Mouse (Mus musculus): ENCODE results near the gene Otud5. TPM values are rescaled to one million over a fixed set of nuclear protein-coding genes. Genes with fewer than 3 reads are reported as not detected.

Gene Otud5
- polyA plus RNA-seq, 1 experiment from 2014 or later = 34.2 TPM

DNA sequence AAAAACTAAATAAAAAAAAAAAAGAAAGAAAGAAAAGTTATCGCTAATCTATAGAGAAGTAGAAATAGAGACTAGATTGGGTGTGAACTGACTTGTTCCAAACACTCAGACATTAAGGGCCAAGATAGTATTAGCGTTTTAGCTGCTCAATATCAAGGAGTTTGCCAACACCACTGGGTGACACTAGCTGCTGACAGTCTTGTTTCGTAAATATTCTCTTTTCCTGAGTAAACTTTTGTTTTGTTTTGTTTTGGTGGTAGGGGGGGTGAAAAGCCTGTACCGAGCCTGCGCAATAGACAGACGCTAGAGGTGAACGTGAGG is 362 bp upstream of the Otud5 start:
- peak overlapping the region; percentile 70 for H3K4me3 ChIP-seq (ENCODE audit: low read length)
- H3K36me3 ChIP-seq (ENCODE audit: control insufficient read depth, insufficient read depth, low read length) = no peaks in the 10 kb centered on the region; the same call in 1 of the 2 replicates
- no peaks in the 10 kb centered on the region for H3K27me3 ChIP-seq (replicated peaks; ENCODE audit: control insufficient read depth, insufficient read depth, low read length)
- H3K27ac ChIP-seq (ENCODE audit: low read depth, low read length) = no peak overlapping the region
- H3K4me2 ChIP-seq (ENCODE audit: low read length) = peak overlapping the region; percentile 54
- 23% methylated on average over 7 of the region's 7 CpGs for WGBS
- no peak for ATAC-seq
- H3K4me1 ChIP-seq (ENCODE audit: control insufficient read depth, insufficient read depth, low read depth, low read length) = peaks cover 19% of the 10 kb centered on the region
- no peak overlapping the region for H3K9ac ChIP-seq (ENCODE audit: low read depth, low read length)
- H3K9me3 ChIP-seq (ENCODE audit: control insufficient read depth, low read length) = no peaks in the 10 kb centered on the region; the same call in 1 of the 2 replicates

DNA sequence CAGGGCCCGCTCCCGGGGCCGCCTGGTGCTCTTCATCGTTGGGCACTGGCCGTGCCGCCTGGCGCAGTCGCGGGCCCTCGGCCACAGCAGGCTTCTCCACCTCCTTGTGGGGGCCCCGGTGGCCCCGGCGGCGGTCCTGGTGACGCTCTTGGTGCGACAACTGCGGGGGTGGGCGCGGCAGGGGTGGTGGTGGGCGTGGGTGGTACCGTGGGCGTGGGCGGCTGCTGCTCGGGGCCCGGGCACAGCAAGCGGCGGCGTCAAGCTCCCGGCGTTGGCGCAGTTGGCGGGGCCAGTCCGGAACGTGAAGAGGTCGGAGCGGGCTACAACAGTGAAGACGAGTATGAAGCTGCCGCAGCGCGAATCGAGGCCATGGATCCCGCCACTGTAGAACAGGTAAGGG is 1.2 kb downstream of the Otud5 start:
- Histone ChIP-seq H3K9ac (ENCODE audit: low read depth, low read length) (peak overlapping the region; percentile 82), H3K27me3 (replicated peaks; ENCODE audit: control insufficient read depth, insufficient read depth, low read length) (no peaks in the 10 kb centered on the region), H3K4me3 (ENCODE audit: low read length) (peak overlapping the region; percentile 70), H3K36me3 (ENCODE audit: control insufficient read depth, insufficient read depth, low read length) (no peaks in the 10 kb centered on the region), H3K9me3 (ENCODE audit: control insufficient read depth, low read length) (no peaks in the 10 kb centered on the region; the same call in 1 of the 2 replicates), H3K4me2 (ENCODE audit: low read length) (peak overlapping the region; percentile 75), H3K27ac (ENCODE audit: low read depth, low read length) (peak overlapping the region; percentile 89), H3K4me1 (ENCODE audit: control insufficient read depth, insufficient read depth, low read depth, low read length) (peaks cover 19% of the 10 kb centered on the region)
- 14% methylated on average over 25 of the region's 42 CpGs for WGBS
- no peak for ATAC-seq

DNA sequence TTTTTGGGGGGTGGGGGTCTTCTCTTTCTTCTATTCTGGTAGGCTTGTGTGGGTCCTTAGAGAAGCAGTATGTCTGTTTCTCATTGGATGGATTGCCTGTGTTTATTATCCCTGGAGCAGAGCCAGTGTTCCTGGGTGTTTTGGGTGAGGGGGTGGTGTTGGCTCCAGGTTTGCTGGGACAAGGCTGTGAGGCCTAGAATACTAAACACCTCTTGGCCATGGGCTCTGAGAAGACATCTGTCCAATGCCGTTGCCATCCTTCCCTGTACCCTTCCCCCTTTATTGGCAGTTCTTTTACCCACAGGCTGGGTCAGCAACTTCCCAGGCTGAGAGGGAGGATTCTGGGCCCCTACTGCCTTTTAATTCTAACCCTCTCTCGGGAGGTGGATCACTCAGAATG is 6.7 kb downstream of the Otud5 start:
- Histone ChIP-seq H3K4me2 (ENCODE audit: low read length) (no peak overlapping the region), H3K27ac (ENCODE audit: low read depth, low read length) (no peak overlapping the region), H3K27me3 (replicated peaks; ENCODE audit: control insufficient read depth, insufficient read depth, low read length) (no peaks in the 10 kb centered on the region), H3K9me3 (ENCODE audit: control insufficient read depth, low read length) (no peaks in the 10 kb centered on the region), H3K4me3 (ENCODE audit: low read length) (no peak overlapping the region), H3K36me3 (ENCODE audit: control insufficient read depth, insufficient read depth, low read length) (no peaks in the 10 kb centered on the region), H3K9ac (ENCODE audit: low read depth, low read length) (no peak overlapping the region), H3K4me1 (ENCODE audit: control insufficient read depth, insufficient read depth, low read depth, low read length) (peaks cover 18% of the 10 kb centered on the region)
- ATAC-seq = peak; percentile 90
- 56% methylated on average over 2 of the region's 2 CpGs for WGBS

DNA sequence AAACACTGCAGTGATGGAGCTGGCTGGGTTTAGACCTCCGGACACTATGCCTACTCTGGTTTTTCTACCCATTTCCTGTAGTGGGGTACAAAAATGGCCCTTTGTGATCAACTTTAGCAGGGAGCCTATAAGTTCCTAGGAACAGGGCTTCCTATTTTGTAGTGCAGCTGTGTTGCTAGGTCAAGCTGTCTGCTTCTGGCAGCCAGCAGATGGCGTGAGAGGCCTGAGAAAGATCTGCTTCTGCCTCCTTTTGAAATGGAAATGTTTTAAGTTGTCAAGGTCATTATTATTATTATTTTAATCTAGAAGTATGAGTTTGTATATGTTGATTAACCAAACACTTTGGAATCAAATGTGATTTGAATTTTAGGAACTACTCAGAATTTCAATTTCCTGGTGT is 13.4 kb downstream of the Otud5 start:
- H3K9ac ChIP-seq (ENCODE audit: low read depth, low read length) = no peak overlapping the region
- H3K4me2 ChIP-seq (ENCODE audit: low read length) = no peak overlapping the region
- no peak overlapping the region for H3K4me3 ChIP-seq (ENCODE audit: low read length)
- no peaks in the 10 kb centered on the region for H3K4me1 ChIP-seq (ENCODE audit: control insufficient read depth, insufficient read depth, low read depth, low read length)
- ATAC-seq = no peak
- H3K36me3 ChIP-seq (ENCODE audit: control insufficient read depth, insufficient read depth, low read length) = no peaks in the 10 kb centered on the region
- 50% methylated on average over 2 of the region's 2 CpGs for WGBS
- no peaks in the 10 kb centered on the region for H3K9me3 ChIP-seq (ENCODE audit: control insufficient read depth, low read length)
- H3K27ac ChIP-seq (ENCODE audit: low read depth, low read length) = no peak overlapping the region
- H3K27me3 ChIP-seq (replicated peaks; ENCODE audit: control insufficient read depth, insufficient read depth, low read length) = no peaks in the 10 kb centered on the region

DNA sequence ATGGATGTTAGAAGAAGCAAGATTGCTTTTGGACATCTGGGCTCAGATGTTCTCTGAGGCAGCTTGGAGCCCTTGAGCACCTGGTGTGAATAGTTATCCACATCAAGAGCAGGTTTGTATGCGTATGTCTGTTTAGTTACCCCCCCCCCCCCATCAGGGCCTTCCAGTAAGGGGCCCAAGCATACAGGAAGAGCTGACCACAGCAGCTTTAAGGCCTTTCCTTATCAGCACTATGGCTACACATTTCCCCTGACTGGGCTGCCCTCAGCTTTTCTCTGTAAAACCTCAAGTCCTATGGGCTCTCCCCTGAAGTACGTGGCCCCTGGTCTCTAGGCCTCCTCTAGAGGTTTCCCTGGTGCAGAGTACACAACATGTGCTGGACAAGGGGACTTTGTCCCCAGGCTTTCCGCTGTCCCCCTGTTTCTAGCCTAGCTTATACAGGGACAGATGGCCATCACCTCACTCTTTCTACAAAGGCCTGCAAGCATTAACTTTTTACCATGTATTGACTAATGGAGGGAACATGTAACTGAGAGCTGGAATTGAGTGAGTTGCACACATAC is 18.1 kb downstream of the Otud5 start:
- Histone ChIP-seq H3K27me3 (replicated peaks; ENCODE audit: control insufficient read depth, insufficient read depth, low read length) (no peaks in the 10 kb centered on the region), H3K4me2 (ENCODE audit: low read length) (no peak overlapping the region), H3K9me3 (ENCODE audit: control insufficient read depth, low read length) (no peaks in the 10 kb centered on the region), H3K4me1 (ENCODE audit: control insufficient read depth, insufficient read depth, low read depth, low read length) (no peaks in the 10 kb centered on the region), H3K27ac (ENCODE audit: low read depth, low read length) (no peak overlapping the region), H3K36me3 (ENCODE audit: control insufficient read depth, insufficient read depth, low read length) (no peaks in the 10 kb centered on the region), H3K9ac (ENCODE audit: low read depth, low read length) (no peak overlapping the region), H3K4me3 (ENCODE audit: low read length) (no peak overlapping the region)
- 92% methylated on average over 3 of the region's 3 CpGs for WGBS
- ATAC-seq = no peak

DNA sequence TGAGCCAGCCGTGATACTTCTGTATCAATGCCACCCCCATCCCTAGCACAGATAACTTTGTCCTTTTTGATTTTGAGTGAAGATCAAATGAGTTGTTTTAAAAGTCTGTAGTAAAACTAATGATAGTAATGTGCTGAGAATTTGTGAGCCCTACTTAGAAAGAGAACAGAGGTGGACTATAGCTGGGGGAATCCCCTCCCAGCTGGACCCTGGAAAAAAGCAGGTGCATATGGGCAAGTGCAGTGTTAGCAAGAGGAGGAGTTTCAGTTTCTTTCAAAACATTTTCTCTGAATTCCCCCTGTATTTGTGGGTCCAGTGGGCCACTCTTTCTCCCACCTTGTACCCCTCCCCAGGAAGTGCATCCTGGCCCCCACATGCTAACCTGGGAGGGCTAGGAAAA is 22.0 kb downstream of the Otud5 start:
- Histone ChIP-seq H3K36me3 (ENCODE audit: control insufficient read depth, insufficient read depth, low read length) (0 out of 2 replicates have a peak, but pooled peaks cover 4% of the 10 kb centered on the region), H3K4me3 (ENCODE audit: low read length) (no peak overlapping the region), H3K9ac (ENCODE audit: low read depth, low read length) (no peak overlapping the region), H3K27me3 (replicated peaks; ENCODE audit: control insufficient read depth, insufficient read depth, low read length) (no peaks in the 10 kb centered on the region), H3K27ac (ENCODE audit: low read depth, low read length) (no peak overlapping the region), H3K4me1 (ENCODE audit: control insufficient read depth, insufficient read depth, low read depth, low read length) (no peaks in the 10 kb centered on the region), H3K9me3 (ENCODE audit: control insufficient read depth, low read length) (no peaks in the 10 kb centered on the region), H3K4me2 (ENCODE audit: low read length) (no peak overlapping the region)
- 93% methylated on average over 1 of the region's 1 CpGs for WGBS
- ATAC-seq = no peak

DNA sequence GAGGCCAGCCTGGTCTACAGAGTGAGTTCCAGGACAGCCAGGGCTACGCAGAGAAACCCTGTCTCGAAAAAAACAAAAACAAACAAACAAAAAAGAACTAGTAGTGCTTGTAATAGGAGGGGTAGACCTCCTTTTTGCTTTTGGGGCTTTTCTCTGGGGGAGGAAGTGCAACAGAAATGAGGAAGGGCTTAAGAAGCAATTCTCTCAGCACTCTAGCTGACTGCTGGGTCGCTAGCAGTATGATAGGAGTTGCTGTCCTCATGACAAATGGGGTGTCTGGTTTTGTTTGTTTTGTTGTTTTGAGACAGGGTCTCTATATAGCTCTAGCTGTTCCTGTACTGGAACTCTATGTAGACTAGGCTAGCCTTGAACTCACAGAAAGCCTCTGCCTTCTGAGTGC is 23.4 kb downstream of the Otud5 start:
- ATAC-seq = no peak
- WGBS = 83% methylated on average over 3 of the region's 3 CpGs
- no peaks in the 10 kb centered on the region for H3K27me3 ChIP-seq (replicated peaks; ENCODE audit: control insufficient read depth, insufficient read depth, low read length)
- no peak overlapping the region for H3K4me2 ChIP-seq (ENCODE audit: low read length)
- H3K4me3 ChIP-seq (ENCODE audit: low read length) = no peak overlapping the region
- H3K9me3 ChIP-seq (ENCODE audit: control insufficient read depth, low read length) = no peaks in the 10 kb centered on the region
- H3K9ac ChIP-seq (ENCODE audit: low read depth, low read length) = no peak overlapping the region
- no peak overlapping the region for H3K27ac ChIP-seq (ENCODE audit: low read depth, low read length)
- H3K4me1 ChIP-seq (ENCODE audit: control insufficient read depth, insufficient read depth, low read depth, low read length) = no peaks in the 10 kb centered on the region
- H3K36me3 ChIP-seq (ENCODE audit: control insufficient read depth, insufficient read depth, low read length) = 0 out of 2 replicates have a peak, but pooled peaks cover 6% of the 10 kb centered on the region

DNA sequence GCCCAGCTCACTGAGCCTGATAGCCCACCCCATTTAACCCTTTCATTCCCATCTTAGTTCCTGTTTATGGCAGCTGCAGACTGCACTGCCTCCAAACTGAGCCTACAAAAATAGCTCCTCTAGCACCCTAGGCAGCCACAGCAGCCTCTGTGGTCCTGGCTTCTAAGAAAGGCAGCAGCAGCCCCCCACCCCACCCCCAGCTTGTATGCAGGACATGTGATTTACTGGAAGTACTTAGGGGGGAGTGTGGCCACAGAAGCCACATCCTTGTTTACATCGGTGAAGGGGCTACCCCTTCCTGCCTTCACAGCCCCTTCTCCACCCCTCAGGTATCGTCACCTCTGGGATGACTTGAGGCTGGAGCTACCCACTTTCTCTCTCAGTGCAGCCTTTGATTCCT is 24.2 kb downstream of the Otud5 start:
- Histone ChIP-seq H3K27me3 (replicated peaks; ENCODE audit: control insufficient read depth, insufficient read depth, low read length) (no peaks in the 10 kb centered on the region), H3K4me1 (ENCODE audit: control insufficient read depth, insufficient read depth, low read depth, low read length) (no peaks in the 10 kb centered on the region), H3K9me3 (ENCODE audit: control insufficient read depth, low read length) (no peaks in the 10 kb centered on the region), H3K36me3 (ENCODE audit: control insufficient read depth, insufficient read depth, low read length) (0 out of 2 replicates have a peak, but pooled peaks cover 6% of the 10 kb centered on the region), H3K27ac (ENCODE audit: low read depth, low read length) (no peak overlapping the region), H3K4me2 (ENCODE audit: low read length) (no peak overlapping the region), H3K4me3 (ENCODE audit: low read length) (no peak overlapping the region), H3K9ac (ENCODE audit: low read depth, low read length) (no peak overlapping the region)
- whole genome bisulfite sequencing = 70% methylated on average over 2 of the region's 2 CpGs
- no peak for ATAC-seq

DNA sequence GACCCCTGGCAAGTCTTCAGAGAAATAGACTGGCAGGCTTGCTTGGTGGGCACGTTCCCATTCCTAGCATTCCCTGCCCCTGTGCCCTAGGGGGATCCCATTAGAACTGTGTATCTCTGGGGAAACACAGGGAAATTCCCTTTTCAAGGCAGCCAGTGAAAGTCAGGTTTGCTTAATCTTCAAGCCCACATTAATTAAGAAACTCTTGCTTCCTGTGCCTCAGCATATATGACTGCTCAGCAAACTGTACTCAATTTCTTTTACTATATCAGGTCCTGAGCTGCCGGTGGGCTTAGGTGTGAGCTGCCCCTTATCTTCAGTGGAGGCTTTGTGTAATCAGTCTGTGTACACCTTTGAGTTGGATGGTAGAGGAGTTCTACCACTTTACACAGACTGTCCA is 24.6 kb downstream of the Otud5 start:
- 69% methylated on average over 2 of the region's 2 CpGs for WGBS
- Histone ChIP-seq H3K4me2 (ENCODE audit: low read length) (no peak overlapping the region), H3K27me3 (replicated peaks; ENCODE audit: control insufficient read depth, insufficient read depth, low read length) (no peaks in the 10 kb centered on the region), H3K4me1 (ENCODE audit: control insufficient read depth, insufficient read depth, low read depth, low read length) (no peaks in the 10 kb centered on the region), H3K36me3 (ENCODE audit: control insufficient read depth, insufficient read depth, low read length) (0 out of 2 replicates have a peak, but pooled peaks cover 6% of the 10 kb centered on the region), H3K9ac (ENCODE audit: low read depth, low read length) (no peak overlapping the region), H3K9me3 (ENCODE audit: control insufficient read depth, low read length) (no peaks in the 10 kb centered on the region), H3K4me3 (ENCODE audit: low read length) (no peak overlapping the region), H3K27ac (ENCODE audit: low read depth, low read length) (no peak overlapping the region)
- ATAC-seq = no peak

DNA sequence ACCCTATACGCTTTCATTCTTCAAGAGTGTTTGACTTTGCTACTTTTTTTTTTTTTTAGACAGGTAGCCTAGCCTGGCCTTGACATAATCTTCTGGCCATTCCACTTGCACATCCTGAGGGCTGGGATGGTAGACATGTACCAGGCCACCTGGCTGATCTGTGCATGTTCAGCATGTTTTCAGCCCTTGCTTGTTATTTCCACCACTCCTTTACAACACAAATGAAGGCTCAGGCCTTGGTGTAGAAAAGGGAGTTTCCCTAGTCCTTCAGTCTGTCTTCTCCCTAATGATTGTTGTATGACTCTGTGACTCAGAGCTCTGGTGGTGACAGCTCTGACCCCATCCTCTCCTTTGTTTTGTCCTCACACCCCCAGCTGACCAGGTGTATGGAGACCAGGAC is 26.0 kb downstream of the Otud5 start:
- ATAC-seq = no peak
- 100% methylated on average over 1 of the region's 1 CpGs for WGBS
- H3K9ac ChIP-seq (ENCODE audit: low read depth, low read length) = no peak overlapping the region
- no peaks in the 10 kb centered on the region for H3K27me3 ChIP-seq (replicated peaks; ENCODE audit: control insufficient read depth, insufficient read depth, low read length)
- H3K36me3 ChIP-seq (ENCODE audit: control insufficient read depth, insufficient read depth, low read length) = 0 out of 2 replicates have a peak, but pooled peaks cover 6% of the 10 kb centered on the region
- no peaks in the 10 kb centered on the region for H3K4me1 ChIP-seq (ENCODE audit: control insufficient read depth, insufficient read depth, low read depth, low read length)
- no peak overlapping the region for H3K4me3 ChIP-seq (ENCODE audit: low read length)
- H3K9me3 ChIP-seq (ENCODE audit: control insufficient read depth, low read length) = no peaks in the 10 kb centered on the region
- H3K27ac ChIP-seq (ENCODE audit: low read depth, low read length) = no peak overlapping the region
- no peak overlapping the region for H3K4me2 ChIP-seq (ENCODE audit: low read length)
